ENCODE assay signal across 9 mouse cellular contexts in genomic region chr14:25623698-25624097, GRCm38 (mm10).
DNase-seq lines count a peak whose midpoint lies in the region; ATAC-seq and TF ChIP-seq lines count a peak whose summit lies in the region.
"Had no signal": no experiment of that assay in that cellular context is flagged by ENCODE, and none has a peak within 500 bp of the region (broad histone marks: within the 10 kb centered on the region; RNA-seq: fewer than 3 reads in every experiment).

No protein-coding gene starts in this region.

- no peak overlapping the region for H3K4me3 ChIP-seq in kidney, embryonic 14.5 days (ENCODE audit: low read length)
- H3K4me3 ChIP-seq in hindbrain, embryonic 10.5 days: no peak overlapping the region
- H3K4me3 ChIP-seq in midbrain, embryonic 14.5 days (replicated peaks; ENCODE audit: low read depth, low read length): no peak overlapping the region
- H3K4me3 ChIP-seq in liver, postnatal 0 days (ENCODE audit: low read depth, low read length): no peak overlapping the region
- H3K4me3 ChIP-seq in lung, postnatal 0 days (ENCODE audit: low read depth, low read length): no peak overlapping the region

- TF ChIP-seq CTCF in liver, postnatal 0 days (IDR thresholded peaks at IDR 0.05; ENCODE audit: low read depth): no peak
- no peak for TF ChIP-seq CTCF in lung, postnatal 0 days (IDR thresholded peaks at IDR 0.05)

- peaks cover 21% of the 10 kb centered on the region; the same call in 1 of the 2 replicates for H3K36me3 ChIP-seq in kidney, embryonic 14.5 days (ENCODE audit: control insufficient read depth, insufficient read depth, low read length)
- peaks cover 79% of the 10 kb centered on the region for H3K36me3 ChIP-seq in hindbrain, embryonic 10.5 days
- peaks cover 30% of the 10 kb centered on the region for H3K36me3 ChIP-seq in midbrain, embryonic 14.5 days (ENCODE audit: control insufficient read depth, insufficient read depth, low read length)
- peaks cover 18% of the 10 kb centered on the region; the same call in 1 of the 2 replicates for H3K36me3 ChIP-seq in liver, postnatal 0 days (replicated peaks; ENCODE audit: insufficient read depth, low read length)
- H3K36me3 ChIP-seq in lung, postnatal 0 days (ENCODE audit: insufficient read depth, low read length): 0 out of 2 replicates have a peak, but pooled peaks cover 5% of the 10 kb centered on the region

- 16% methylated on average over 7 of the region's 7 CpGs for WGBS in kidney, embryonic 14.5 days
- 48% methylated on average over 7 of the region's 7 CpGs for WGBS in hindbrain, embryonic 10.5 days
- 40% methylated on average over 7 of the region's 7 CpGs for WGBS in midbrain, embryonic 14.5 days
- WGBS in liver, postnatal 0 days (ENCODE audit: insufficient replicate concordance): 79% methylated on average over 7 of the region's 7 CpGs
- WGBS in lung, postnatal 0 days: 61% methylated on average over 7 of the region's 7 CpGs

- H3K9ac ChIP-seq in kidney, embryonic 14.5 days (ENCODE audit: low read depth, low read length): no peak overlapping the region
- peak overlapping the region; percentile 31; the same call in 1 of the 2 replicates for H3K9ac ChIP-seq in midbrain, embryonic 14.5 days (replicated peaks; ENCODE audit: low read length)
- no peak overlapping the region for H3K9ac ChIP-seq in liver, postnatal 0 days (replicated peaks)
- no peak overlapping the region for H3K9ac ChIP-seq in lung, postnatal 0 days (replicated peaks; ENCODE audit: low read depth)

- H3K27ac ChIP-seq in kidney, embryonic 14.5 days (ENCODE audit: low read depth, low read length): peak overlapping the region; percentile 76
- peak overlapping the region; percentile 82 for H3K27ac ChIP-seq in hindbrain, embryonic 10.5 days
- peak overlapping the region; percentile 80 for H3K27ac ChIP-seq in midbrain, embryonic 14.5 days (replicated peaks; ENCODE audit: low read depth, low read length)
- H3K27ac ChIP-seq in liver, postnatal 0 days (ENCODE audit: low read depth): no peak overlapping the region
- no peak overlapping the region for H3K27ac ChIP-seq in lung, postnatal 0 days (ENCODE audit: low read length)

- H3K4me2 ChIP-seq in kidney, embryonic 14.5 days (replicated peaks; ENCODE audit: low read depth, low read length): no peak overlapping the region
- H3K4me2 ChIP-seq in midbrain, embryonic 14.5 days (ENCODE audit: low read length): no peak overlapping the region
- H3K4me2 ChIP-seq in liver, postnatal 0 days (ENCODE audit: low read depth, low read length): no peak overlapping the region
- no peak overlapping the region for H3K4me2 ChIP-seq in lung, postnatal 0 days (replicated peaks; ENCODE audit: low read depth, low read length)

- no peak for DNase-seq in kidney, adult 8-10 months
- DNase-seq in cerebellum, postnatal 14 days: peak; percentile 73 to 78
- DNase-seq in hindbrain, embryonic 10.5 days (ENCODE audit: low spot score): peak; percentile 18
- peak; percentile 43 for DNase-seq in midbrain, embryonic 14.5 days
- no peak for DNase-seq in liver, postnatal 0 days
- DNase-seq in lung, postnatal 0 days (ENCODE audit: low spot score): no peak
- DNase-seq in lung, postnatal 36 days: no peak
- DNase-seq: kidney, postnatal 36 days had no signal

- no peaks in the 10 kb centered on the region for H3K9me3 ChIP-seq in kidney, embryonic 14.5 days (ENCODE audit: control insufficient read depth, low read length)
- no peaks in the 10 kb centered on the region for H3K9me3 ChIP-seq in hindbrain, embryonic 10.5 days
- no peaks in the 10 kb centered on the region for H3K9me3 ChIP-seq in midbrain, embryonic 14.5 days (ENCODE audit: control insufficient read depth, low read length)
- no peaks in the 10 kb centered on the region for H3K9me3 ChIP-seq in liver, postnatal 0 days (ENCODE audit: low read length)
- no peaks in the 10 kb centered on the region for H3K9me3 ChIP-seq in lung, postnatal 0 days (ENCODE audit: low read length)

- peaks cover 36% of the 10 kb centered on the region for H3K4me1 ChIP-seq in kidney, embryonic 14.5 days (ENCODE audit: control insufficient read depth, insufficient read depth, low read length)
- peaks cover 89% of the 10 kb centered on the region for H3K4me1 ChIP-seq in hindbrain, embryonic 10.5 days (replicated peaks)
- H3K4me1 ChIP-seq in midbrain, embryonic 14.5 days (ENCODE audit: control insufficient read depth, insufficient read depth, low read length): peaks cover 50% of the 10 kb centered on the region
- H3K4me1 ChIP-seq in liver, postnatal 0 days (ENCODE audit: insufficient read depth): peaks cover 2% of the 10 kb centered on the region
- peaks cover 13% of the 10 kb centered on the region; the same call in 1 of the 2 replicates for H3K4me1 ChIP-seq in lung, postnatal 0 days (ENCODE audit: insufficient read depth, low read depth, low read length)

- peak; percentile 83 for ATAC-seq in kidney, embryonic 14.5 days (ENCODE audit: low FRiP score, low TSS enrichment)
- no peak for ATAC-seq in midbrain, embryonic 14.5 days (ENCODE audit: low FRiP score, low TSS enrichment)
- ATAC-seq in liver, postnatal 0 days: no peak
- ATAC-seq in lung, postnatal 0 days: no peak

- TF ChIP-seq EP300 in liver, postnatal 0 days (IDR thresholded peaks at IDR 0.05; ENCODE audit: low read depth): no peak
- TF ChIP-seq EP300 in lung, postnatal 0 days (IDR thresholded peaks at IDR 0.05): no peak

- no peaks in the 10 kb centered on the region for H3K27me3 ChIP-seq in kidney, embryonic 14.5 days (ENCODE audit: control insufficient read depth, insufficient read depth, low read length)
- H3K27me3 ChIP-seq in hindbrain, embryonic 10.5 days (ENCODE audit: insufficient read depth, poor library complexity, severe bottlenecking): no peaks in the 10 kb centered on the region
- H3K27me3 ChIP-seq in midbrain, embryonic 14.5 days (ENCODE audit: control insufficient read depth, insufficient read depth, low read length): no peaks in the 10 kb centered on the region
- no peaks in the 10 kb centered on the region for H3K27me3 ChIP-seq in liver, postnatal 0 days (ENCODE audit: insufficient read depth, low read length)
- H3K27me3 ChIP-seq in lung, postnatal 0 days (replicated peaks; ENCODE audit: insufficient read depth, low read length): no peaks in the 10 kb centered on the region

Comparison
In these comparisons a context has a peak if more than half of its experiments do, and no peak if none do; other contexts are left out.
1. H3K27ac ChIP-seq: peak in kidney, embryonic 14.5 days (single experiment), hindbrain, embryonic 10.5 days (single experiment) and midbrain, embryonic 14.5 days (single experiment); none in liver, postnatal 0 days (single experiment) and lung, postnatal 0 days (single experiment).
2. DNase-seq: peak in cerebellum, postnatal 14 days (2 of 2), hindbrain, embryonic 10.5 days (single experiment) and midbrain, embryonic 14.5 days (single experiment); none in kidney, adult 8-10 months (0 of 2), liver, postnatal 0 days (single experiment), lung, postnatal 0 days (single experiment) and lung, postnatal 36 days (single experiment).